Mouse (Mus musculus) gastrocnemius, adult 2 months (tissue): ENCODE results near the gene Cilp2. TPM values are rescaled to one million over a fixed set of nuclear protein-coding genes. Genes with fewer than 3 reads are reported as not detected.

Experiments
- DNase-seq: peaks from one replicate; pipeline ENCODE4 v3.0.0; 2022
- H3K27ac ChIP-seq: fragments of 200-600 bp; 2 replicates; pipeline ENCODE4 v1.8.1; 2022; ENCODE audit warnings: mild to moderate bottlenecking
- H3K4me3 ChIP-seq: fragments of 200-600 bp; 2 replicates; pipeline ENCODE4 v1.8.1; 2022; ENCODE audit warnings: mild to moderate bottlenecking, moderate library complexity
- CTCF ChIP-seq: fragments of 200-600 bp; IDR thresholded peaks from 2 replicates; pipeline ENCODE4 v1.8.1; 2022; ENCODE audit warnings: antibody characterized with exemption, mild to moderate bottlenecking, moderate library complexity
- intact Hi-C: fragments of 180-260 bp; cut with DNase I; formaldehyde crosslinking; loops from one replicate; pipeline ENCODE4 v1.15.1; 2025
- long read RNA-seq, 2 experiments: library from polyadenylated mRNA; stranded (forward); transcript quantifications; one replicate each; pipeline ENCODE4 v2.0.0; 2021
- total RNA-seq, 2 experiments: library from RNA; stranded (reverse); gene quantifications; 2 replicates each; pipeline ENCODE4 v1.2.3; 2021

The Cilp2 gene
- 10 to 100 TPM in 1 of 2 experiments, 1 to 10 TPM in 1; 3.5 to 18.9 TPM for total RNA-seq
- long read RNA-seq, experiment 1, full-length matches to known transcripts, result 28 of 45 reads
- long read RNA-seq, experiment 1, partial matches to known transcripts, result 5 of 45 reads
- long read RNA-seq, experiment 1, other reads (novel, unspliced or antisense), result 12 of 45 reads
- long read RNA-seq, experiment 2, full-length matches to known transcripts, result 11 of 17 reads
- long read RNA-seq, experiment 2, partial matches to known transcripts, result 2 of 17 reads
- long read RNA-seq, experiment 2, other reads (novel, unspliced or antisense), result 4 of 17 reads

DNA sequence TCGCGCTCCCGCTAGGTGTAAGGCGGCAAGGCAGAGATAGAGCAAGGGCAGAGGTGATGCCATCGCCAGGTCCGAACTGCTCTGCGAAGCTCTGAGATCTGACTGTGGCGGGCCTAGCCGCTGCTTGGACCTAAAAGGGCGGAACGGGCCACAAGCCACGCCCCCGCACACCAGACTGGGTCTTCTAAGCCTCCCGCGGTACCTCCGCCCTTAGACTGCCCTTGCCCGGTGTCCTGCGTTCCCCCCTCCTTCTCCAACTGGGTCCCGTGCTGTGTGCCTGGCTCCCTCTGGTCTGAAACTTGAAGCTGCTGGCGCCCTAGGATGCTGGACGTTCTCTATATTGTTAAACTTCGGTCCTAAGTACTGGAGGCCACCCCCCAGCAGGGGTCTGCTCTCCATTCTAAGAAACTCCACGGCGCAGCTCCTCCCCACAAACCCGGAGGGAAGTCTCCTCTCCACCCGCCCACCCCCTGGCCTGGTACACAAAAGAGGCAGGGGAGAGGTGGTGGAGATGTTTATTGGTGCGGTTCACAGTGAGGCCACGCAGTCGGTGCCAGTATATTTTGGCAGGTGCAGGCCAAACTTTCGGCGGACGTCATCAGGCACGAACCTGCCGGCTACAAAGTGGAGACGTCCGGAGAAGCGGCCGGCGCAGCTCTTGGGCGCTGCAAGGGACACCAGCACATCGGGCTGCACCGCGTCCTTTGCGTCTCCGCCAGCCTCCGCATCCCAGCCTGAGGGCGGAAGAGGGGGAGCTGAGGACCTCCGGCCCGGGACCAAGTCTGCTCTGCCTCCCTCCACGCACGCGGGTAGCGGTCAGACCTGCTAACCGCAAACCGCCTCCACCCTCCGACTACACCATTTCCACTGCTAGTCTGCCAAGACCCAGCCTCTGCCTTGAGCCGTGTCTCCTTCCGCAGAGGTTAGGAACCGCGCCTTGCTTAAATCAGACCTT lies at the start of gene Cilp2:
Gene Cilp2 (minus strand): TSS at position 399 of the 955 bp plus-strand sequence.
- DNase-seq, result peak; percentile 78
- no peak for TF ChIP-seq CTCF
- peak within 1 kb of the TSS; percentile 72 for H3K4me3 ChIP-seq
- H3K27ac ChIP-seq, result peak within 1 kb of the TSS; percentile 62
- intact Hi-C loops, result no loop called here

DNA sequence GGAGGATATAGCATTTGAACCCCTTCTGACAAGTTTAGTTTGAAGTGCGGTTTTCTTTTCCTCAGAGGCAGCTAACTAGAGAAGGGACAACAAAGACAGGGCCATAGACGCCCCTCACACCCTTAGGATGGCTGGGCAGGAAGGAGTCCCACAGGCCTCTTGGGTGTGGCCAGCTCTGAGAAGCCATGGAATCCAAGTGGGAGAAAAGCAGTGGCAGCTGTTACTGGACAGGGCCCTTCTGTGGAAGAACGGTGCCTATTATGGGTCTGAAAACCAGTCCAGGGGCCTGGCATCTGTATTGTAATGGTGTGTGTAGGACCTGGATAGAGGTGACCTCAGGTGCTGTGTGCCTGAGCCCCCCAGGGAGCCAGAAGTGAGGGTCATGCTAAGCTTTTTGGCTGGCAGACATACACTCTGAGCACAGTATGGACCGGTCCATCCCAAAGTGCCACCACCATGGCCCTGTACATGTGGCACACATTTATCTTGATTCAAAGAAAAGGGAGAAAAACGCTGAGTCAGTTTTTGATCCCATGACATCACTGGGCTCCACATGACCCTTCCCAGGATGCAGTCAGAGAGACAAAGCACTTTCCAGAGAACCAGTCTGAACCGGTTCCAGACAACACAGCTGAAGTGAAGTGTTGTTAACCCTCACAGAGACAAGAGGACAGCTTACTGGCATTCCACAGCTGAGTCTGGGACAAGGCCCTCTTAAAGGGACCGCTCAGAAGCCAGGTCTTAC lies 48.7 kb upstream of the Cilp2 start:
- Histone ChIP-seq H3K4me3 (no peak overlapping the region; the same call in 1 of the 2 replicates), H3K27ac (peak overlapping the region; percentile 74)
- no peak for DNase-seq
- TF ChIP-seq CTCF, result no peak
- intact Hi-C loops, result no loop called here

DNA sequence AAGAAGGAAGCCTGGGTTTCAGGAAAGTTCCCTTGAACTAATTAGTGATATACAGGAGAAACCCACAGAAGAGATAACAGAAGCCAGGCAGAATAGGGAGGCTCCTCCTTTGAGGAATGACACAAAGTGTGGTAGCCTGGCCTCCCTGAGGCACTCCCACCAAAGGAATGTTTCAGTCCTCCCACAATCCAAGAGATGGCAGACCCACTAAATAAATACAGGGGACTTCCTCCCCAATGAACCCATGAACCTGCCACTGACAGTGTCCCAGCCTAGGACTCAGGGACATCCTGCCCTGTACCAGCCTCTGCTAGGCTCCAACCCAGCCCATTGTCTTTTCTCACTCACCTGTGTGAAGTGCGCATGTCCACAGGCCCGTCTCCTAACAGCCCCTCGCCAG lies 47.9 kb upstream of the Cilp2 start:
- intact Hi-C loops, result no loop called here
- TF ChIP-seq CTCF, result no peak
- peak overlapping the region; percentile 74 for H3K27ac ChIP-seq
- H3K4me3 ChIP-seq, result no peak overlapping the region
- no peak for DNase-seq

DNA sequence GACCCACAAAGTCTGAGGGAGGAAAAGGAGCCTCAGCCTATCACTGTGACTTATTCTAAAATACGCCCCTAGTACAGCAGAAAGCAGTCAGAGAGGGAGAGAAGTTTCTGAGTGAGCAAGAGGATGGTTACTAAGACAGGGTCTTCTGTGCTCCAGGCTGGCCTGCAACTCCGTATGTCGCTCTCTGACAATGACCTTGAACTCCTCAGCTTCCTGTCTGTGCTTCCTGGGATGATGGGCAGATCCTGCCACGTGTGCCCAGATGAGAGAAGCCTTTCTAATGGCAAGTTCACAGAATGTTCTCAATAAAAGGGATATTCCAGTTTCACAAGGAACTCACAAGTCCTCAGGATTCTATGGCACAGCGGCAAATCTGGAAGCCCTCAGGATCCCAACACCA lies 47.1 kb upstream of the Cilp2 start:
- DNase-seq, result no peak
- intact Hi-C loops, result no loop called here
- H3K4me3 ChIP-seq, result no peak overlapping the region
- TF ChIP-seq CTCF, result no peak
- peak overlapping the region; percentile 74 for H3K27ac ChIP-seq

DNA sequence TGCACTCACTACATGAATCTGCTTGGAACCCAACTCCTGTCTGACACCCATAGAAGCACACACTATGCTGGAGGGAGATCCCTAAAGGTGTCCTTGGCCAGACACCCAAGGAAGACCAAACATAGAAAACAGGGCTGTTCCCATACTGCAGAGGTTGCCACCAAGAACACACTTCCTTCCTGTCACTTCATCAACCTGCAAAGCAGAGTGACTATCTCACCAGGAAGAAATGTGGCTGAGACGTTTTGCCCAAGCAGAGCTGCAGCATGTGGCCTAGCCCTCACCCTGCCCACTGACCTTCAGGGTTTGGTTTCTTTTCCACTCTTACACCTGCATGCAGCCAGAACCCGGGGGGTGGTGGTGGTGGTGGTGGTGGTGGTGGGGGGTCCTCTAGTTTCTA lies 46.3 kb upstream of the Cilp2 start:
- no peak overlapping the region for H3K4me3 ChIP-seq
- no peak for DNase-seq
- TF ChIP-seq CTCF, result no peak
- peak overlapping the region; percentile 74 for H3K27ac ChIP-seq
- intact Hi-C loops, result no loop called here

DNA sequence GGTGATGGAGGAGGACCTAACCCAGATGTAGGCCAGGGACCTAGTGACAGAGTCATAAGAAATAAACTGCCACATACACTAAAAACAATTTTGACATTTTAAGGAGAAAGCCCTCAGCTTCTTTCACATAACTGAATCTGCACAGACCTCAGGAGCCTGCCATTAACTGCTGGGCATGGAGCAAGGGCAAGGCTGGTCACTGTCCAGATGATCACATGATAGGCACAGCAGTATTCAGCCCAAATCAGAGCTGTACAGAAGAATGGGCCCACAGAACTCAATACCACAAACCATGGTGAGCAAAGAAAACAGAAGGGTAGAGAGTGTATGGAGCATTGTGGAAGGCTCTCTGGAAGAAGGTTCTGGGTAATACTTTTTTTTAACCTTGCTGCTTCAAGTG lies 39.4 kb upstream of the Cilp2 start:
- TF ChIP-seq CTCF, result no peak
- no peak for DNase-seq
- Histone ChIP-seq H3K27ac (no peak overlapping the region), H3K4me3 (no peak overlapping the region)
- intact Hi-C loops, result no loop called here

DNA sequence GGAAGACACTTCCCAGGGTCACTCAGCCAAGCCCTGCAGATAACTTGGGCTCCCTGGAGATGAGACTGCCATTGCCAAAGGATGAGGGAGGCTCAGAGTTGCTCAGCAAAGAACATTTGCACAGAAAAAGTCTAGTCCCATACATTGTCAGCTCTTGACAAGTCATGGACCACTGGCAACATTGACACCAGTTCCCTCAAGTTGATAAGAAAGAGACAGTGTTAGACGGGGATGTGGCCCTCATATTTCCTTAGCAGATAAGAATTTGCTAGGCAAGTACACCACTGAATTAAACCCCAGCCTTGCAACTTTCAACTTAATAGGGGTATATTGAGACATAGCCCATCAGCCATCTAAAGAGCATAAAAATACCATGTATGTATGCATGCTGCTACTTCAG lies 36.5 kb upstream of the Cilp2 start:
- TF ChIP-seq CTCF, result no peak
- H3K27ac ChIP-seq, result no peak overlapping the region
- H3K4me3 ChIP-seq, result no peak overlapping the region
- intact Hi-C loops, result loop anchor here (5.0 kb wide), 1 partner anchor 248 kb away; the partner anchor contains the start of gene Tmem161a
- no peak for DNase-seq

DNA sequence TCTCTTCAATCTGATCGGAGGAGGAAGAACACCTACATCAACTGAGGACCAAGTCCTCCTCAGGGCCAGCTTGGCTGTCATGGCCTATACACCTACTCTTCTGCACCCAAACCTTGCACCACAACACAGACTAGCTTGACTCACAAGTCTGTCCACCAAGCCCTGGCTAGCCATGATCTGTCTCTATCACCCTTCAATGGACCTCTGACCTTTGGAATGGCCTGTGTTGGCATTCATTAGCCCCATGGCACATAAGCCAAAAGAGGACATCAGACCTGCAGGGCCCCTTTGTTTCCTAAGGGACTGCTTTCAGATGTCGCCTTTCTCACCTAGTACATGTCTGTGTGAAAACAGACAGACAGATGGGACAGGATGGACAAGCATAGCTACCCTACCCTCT lies 33.7 kb upstream of the Cilp2 start:
- intact Hi-C loops, result loop anchor here (5.0 kb wide), 1 partner anchor 251 kb away; the partner anchor contains the start of gene Tmem161a
- H3K4me3 ChIP-seq, result no peak overlapping the region
- no peak for DNase-seq
- no peak for TF ChIP-seq CTCF
- peak overlapping the region; percentile 62; the same call in 1 of the 2 replicates for H3K27ac ChIP-seq

DNA sequence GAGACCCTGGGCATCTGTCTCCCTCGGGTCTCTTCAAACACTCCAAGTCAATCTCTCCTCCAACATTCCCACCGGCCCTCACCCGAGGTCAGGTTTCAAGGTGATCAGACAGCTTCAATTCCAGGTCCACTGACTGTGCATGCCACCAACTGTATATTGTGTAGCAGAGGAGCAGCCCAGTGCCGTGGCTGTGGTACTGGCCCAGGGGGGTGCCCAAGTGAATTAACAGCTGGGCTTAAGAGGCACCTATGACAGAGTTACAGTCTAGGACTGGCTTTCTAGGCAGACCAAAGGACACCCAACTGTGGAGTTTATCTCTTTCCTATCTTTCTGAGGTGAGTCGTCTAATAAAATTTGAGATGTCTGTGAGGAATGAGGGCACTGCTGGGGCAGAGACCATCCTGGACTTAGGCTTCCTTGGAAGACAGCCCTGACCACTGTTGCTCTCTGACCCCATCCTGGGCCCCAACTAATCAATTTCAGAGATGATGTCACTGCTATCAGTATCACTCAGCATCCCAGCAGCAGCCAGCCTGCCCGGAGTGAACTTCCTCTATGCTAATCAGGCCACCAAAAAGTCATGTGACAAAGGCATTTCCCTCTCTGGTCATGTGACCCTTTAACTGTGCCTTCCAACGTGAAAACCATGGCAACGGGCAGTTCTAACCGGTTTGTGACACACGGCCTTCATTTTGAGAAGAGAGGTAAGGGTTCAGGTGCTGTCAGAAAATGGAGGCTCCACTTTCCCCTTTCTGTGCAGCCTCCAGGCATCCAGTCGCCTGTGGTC lies 32.6 kb upstream of the Cilp2 start:
- no peak for DNase-seq
- Histone ChIP-seq H3K27ac (peak overlapping the region; percentile 62), H3K4me3 (peak overlapping the region; percentile 19)
- intact Hi-C loops, result loop anchor here (5.0 to 10.0 kb wide), 2 partner anchors 252 to 315 kb away; partner anchors contain the start of genes Armc6, Sugp2 and Tmem161a
- TF ChIP-seq CTCF, result no peak

DNA sequence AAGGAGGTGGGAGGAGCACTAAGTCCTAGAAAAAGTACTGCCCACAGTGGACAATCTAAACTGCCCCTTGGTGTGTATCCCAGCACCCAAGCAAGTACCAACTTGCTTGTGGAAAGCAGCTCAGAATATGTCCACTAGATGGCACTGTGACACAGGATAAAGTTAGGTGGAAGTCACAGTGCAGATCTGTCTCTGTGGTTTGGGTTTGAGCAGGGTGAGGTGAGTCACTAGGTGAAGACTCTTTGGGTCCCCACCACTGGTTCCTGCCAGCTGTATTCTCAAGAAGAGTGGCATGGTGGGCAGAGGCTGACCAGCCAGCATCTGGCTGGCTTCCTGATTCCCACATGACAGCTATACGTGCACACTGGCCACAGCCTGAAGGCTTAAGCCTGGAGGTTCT lies 31.5 kb upstream of the Cilp2 start:
- peak overlapping the region; percentile 51 for H3K27ac ChIP-seq
- peak; percentile 92 for TF ChIP-seq CTCF
- intact Hi-C loops, result loop anchor here (10.0 kb wide), 1 partner anchor 316 kb away; the partner anchor contains the start of genes Armc6 and Sugp2
- peak; percentile 66 for DNase-seq
- no peak overlapping the region for H3K4me3 ChIP-seq

DNA sequence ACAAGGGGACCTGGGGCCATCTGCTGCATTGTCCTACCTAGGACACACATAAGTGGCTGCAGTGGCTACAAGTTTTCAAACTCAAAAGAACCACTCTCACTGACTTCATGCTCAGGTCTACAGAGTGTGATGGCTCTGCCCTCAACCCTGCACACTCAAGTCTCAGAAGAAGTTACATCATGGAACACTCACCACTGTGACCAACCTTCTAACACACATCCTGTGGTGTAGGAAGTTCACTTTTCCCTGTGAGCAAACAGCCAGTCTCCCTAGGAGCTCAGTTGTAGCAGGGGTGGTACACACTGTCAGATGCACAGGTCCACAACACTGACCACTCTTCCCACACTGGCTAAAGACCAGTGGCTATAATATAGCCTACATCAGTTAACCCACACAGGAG lies 31.0 kb upstream of the Cilp2 start:
- intact Hi-C loops, result loop anchor here (1.0 to 10.0 kb wide), 2 partner anchors 83 to 316 kb away; partner anchors contain the start of genes Armc6 and Sugp2
- Histone ChIP-seq H3K27ac (no peak overlapping the region), H3K4me3 (no peak overlapping the region)
- DNase-seq, result no peak
- no peak for TF ChIP-seq CTCF

DNA sequence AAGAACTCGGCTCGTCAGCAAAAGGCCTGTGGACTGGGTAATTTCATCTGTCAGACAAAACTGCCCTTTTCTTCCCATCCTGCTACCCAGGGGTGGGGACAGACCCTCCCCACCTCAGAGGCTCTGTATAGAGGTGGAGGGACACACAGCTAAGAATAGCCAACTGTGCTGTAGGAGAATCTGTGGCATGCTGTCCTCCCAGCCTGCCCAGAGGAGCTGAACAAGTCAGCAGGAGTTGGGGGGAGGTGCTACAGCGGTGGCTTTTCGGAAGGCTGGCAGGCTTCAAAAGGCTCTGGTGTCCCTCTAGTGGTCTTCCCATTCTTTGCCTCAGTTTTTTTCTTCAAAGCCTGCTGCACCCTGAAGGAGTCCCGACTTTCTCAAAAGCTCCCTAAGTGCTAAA lies 28.3 kb upstream of the Cilp2 start:
- TF ChIP-seq CTCF, result peak; percentile 56
- DNase-seq, result peak; percentile 70
- intact Hi-C loops, result loop anchor here (1.0 to 10.0 kb wide), 2 partner anchors 41 to 319 kb away; partner anchors contain the start of genes Armc6 and Sugp2

More for the DNA sequence above, 28.3 kb upstream of the Cilp2 start:
- H3K4me3 ChIP-seq, result no peak overlapping the region
- H3K27ac ChIP-seq, result peak overlapping the region; percentile 75
